Mouse (Mus musculus) cerebellum, adult 9-11 months (tissue): ENCODE measurements around the gene Erp29.

Experiments
- DNase-seq: peaks from one replicate; pipeline ENCODE4 v3.0.0; 2022

Gene Erp29

GRCm38 (mm10) chr5:121386120-121386909 is 66.0 kb downstream of the Erp29 start:
- DNase-seq: no peak

- DNase-seq: peak; percentile 96
Observed at GRCm38 (mm10) chr5:121385461-121386119, 66.7 kb downstream of the Erp29 start, which contains the start of gene Trafd1. TSS of gene Trafd1 (minus strand) at chr5:121385632.

- peak; percentile 69 for DNase-seq
Observed at GRCm38 (mm10) chr5:121384757-121385460, 67.4 kb downstream of the Erp29 start.

- DNase-seq: peak; percentile 45
Observed at GRCm38 (mm10) chr5:121383857-121384756, 68.2 kb downstream of the Erp29 start.

- no peak for DNase-seq
Observed at GRCm38 (mm10) chr5:121380692-121381091, 71.6 kb downstream of the Erp29 start.

- no peak for DNase-seq
Observed at GRCm38 (mm10) chr5:121378678-121379256, 73.5 kb downstream of the Erp29 start.
